Mouse (Mus musculus) urinary bladder, postnatal 14 days (tissue): ENCODE measurements around the gene Tecpr1.

Experiments used
- DNase-seq: peaks from one replicate; pipeline ENCODE4 v3.0.0; 2021; ENCODE audit warnings: low spot score

The Tecpr1 gene

GRCm38 (mm10) chr5:144223503-144223862, at the start of gene Tecpr1:
TSS of gene Tecpr1 (minus strand) at chr5:144223615.
- peak; percentile 95 for DNase-seq

- DNase-seq: no peak
Observed at GRCm38 (mm10) chr5:144271772-144272171, 48.4 kb upstream of the Tecpr1 start.

GRCm38 (mm10) chr5:144271118-144271517, 47.7 kb upstream of the Tecpr1 start:
- no peak for DNase-seq

- DNase-seq: no peak
Observed at GRCm38 (mm10) chr5:144270420-144270819, 47.0 kb upstream of the Tecpr1 start.

GRCm38 (mm10) chr5:144269926-144270325, 46.5 kb upstream of the Tecpr1 start:
- DNase-seq: no peak

- peak; percentile 62 for DNase-seq
Observed at GRCm38 (mm10) chr5:144267535-144268241, 44.3 kb upstream of the Tecpr1 start.

GRCm38 (mm10) chr5:144263496-144263895, 40.1 kb upstream of the Tecpr1 start:
- DNase-seq: no peak

GRCm38 (mm10) chr5:144263082-144263481, 39.7 kb upstream of the Tecpr1 start:
- no peak for DNase-seq

GRCm38 (mm10) chr5:144261829-144262228, 38.4 kb upstream of the Tecpr1 start:
- no peak for DNase-seq

- no peak for DNase-seq
Observed at GRCm38 (mm10) chr5:144261309-144261708, 37.9 kb upstream of the Tecpr1 start.

GRCm38 (mm10) chr5:144260464-144260863, 37.0 kb upstream of the Tecpr1 start:
- no peak for DNase-seq

- no peak for DNase-seq
Observed at GRCm38 (mm10) chr5:144259228-144259627, 35.8 kb upstream of the Tecpr1 start.

- DNase-seq: no peak
Observed at GRCm38 (mm10) chr5:144258687-144259086, 35.3 kb upstream of the Tecpr1 start.

- peak; percentile 37 for DNase-seq
Observed at GRCm38 (mm10) chr5:144258131-144258611, 34.8 kb upstream of the Tecpr1 start.

GRCm38 (mm10) chr5:144257451-144258110, 34.2 kb upstream of the Tecpr1 start:
- no peak for DNase-seq

GRCm38 (mm10) chr5:144256888-144257287, 33.5 kb upstream of the Tecpr1 start:
- no peak for DNase-seq

- no peak for DNase-seq
Observed at GRCm38 (mm10) chr5:144256541-144256870, 33.1 kb upstream of the Tecpr1 start.

GRCm38 (mm10) chr5:144255632-144256540, 32.5 kb upstream of the Tecpr1 start:
- peak; percentile 53 for DNase-seq

GRCm38 (mm10) chr5:144254811-144255631, 31.6 kb upstream of the Tecpr1 start:
- DNase-seq: peak; percentile 85

- peak; percentile 81 for DNase-seq
Observed at GRCm38 (mm10) chr5:144254122-144254810, 30.9 kb upstream of the Tecpr1 start.

GRCm38 (mm10) chr5:144253212-144253611, 29.8 kb upstream of the Tecpr1 start:
- DNase-seq: no peak
